Mouse (Mus musculus): Measurements from ENCODE around the gene Marcks. TPM values are rescaled to one million over a fixed set of nuclear protein-coding genes. Genes with fewer than 3 reads are reported as not detected.

The Marcks gene
- total RNA-seq, 2 experiments from 2014 or later, result 77.4 to 88.5 TPM

Other genes starting within 250 kb of the Marcks start
- gene Hdac2, start 164.4 kb downstream of the Marcks start, total RNA-seq (2021), result 10 to 100 TPM; 81.8 to 86.6 TPM